Mouse (Mus musculus) naive thymus-derived CD4-positive, alpha-beta T cell, adult 2 months (primary cell): ENCODE data around the gene 1110051M20Rik.

ENCODE experiments used
- DNase-seq: peaks from one replicate; pipeline ENCODE4 v3.0.0-alpha.2; 2011; ENCODE audit warnings: low read depth

The 1110051M20Rik gene

GRCm38 (mm10) chr2:91258054-91258453 is 186.4 kb downstream of the 1110051M20Rik start:
- no peak for DNase-seq

- peak; percentile 48 for DNase-seq
Measured at GRCm38 (mm10) chr2:91257126-91257980, 187.2 kb downstream of the 1110051M20Rik start.

- DNase-seq = peak; percentile 49
Measured at GRCm38 (mm10) chr2:91256256-91257125, 188.0 kb downstream of the 1110051M20Rik start.

- DNase-seq = peak; percentile 37
Measured at GRCm38 (mm10) chr2:91255661-91256150, 188.8 kb downstream of the 1110051M20Rik start, which contains the start of gene Pacsin3. Gene Pacsin3 (plus strand): TSS chr2:91255954.

GRCm38 (mm10) chr2:91254725-91255380 is 189.7 kb downstream of the 1110051M20Rik start:
- DNase-seq = no peak

- DNase-seq = no peak
Measured at GRCm38 (mm10) chr2:91252512-91252911, 192.0 kb downstream of the 1110051M20Rik start.

GRCm38 (mm10) chr2:91252001-91252400 is 192.5 kb downstream of the 1110051M20Rik start:
- no peak for DNase-seq

- DNase-seq = no peak
Measured at GRCm38 (mm10) chr2:91248366-91248765, 196.1 kb downstream of the 1110051M20Rik start.

- DNase-seq = no peak
Measured at GRCm38 (mm10) chr2:91244557-91245228, 199.8 kb downstream of the 1110051M20Rik start.

- DNase-seq = no peak
Measured at GRCm38 (mm10) chr2:91243416-91243815, 201.1 kb downstream of the 1110051M20Rik start.

- no peak for DNase-seq
Measured at GRCm38 (mm10) chr2:91242547-91242946, 202.0 kb downstream of the 1110051M20Rik start.

GRCm38 (mm10) chr2:91237511-91238080 is 206.9 kb downstream of the 1110051M20Rik start:
- peak; percentile 57 for DNase-seq

GRCm38 (mm10) chr2:91236601-91237510 is 207.6 kb downstream of the 1110051M20Rik start, which contains the start of gene Ddb2:
Gene Ddb2 (minus strand): TSS chr2:91236982.
- DNase-seq = peak; percentile 97

- DNase-seq = no peak
Measured at GRCm38 (mm10) chr2:91229735-91230134, 214.8 kb downstream of the 1110051M20Rik start.
